Mouse (Mus musculus) mature B cell (primary cell): Measurements from ENCODE around the gene Slc22a23.

Experiments
- in situ Hi-C: fragments of 300-500 bp; cut with MboI; formaldehyde crosslinking; loops from 2 replicates; pipeline ENCODE4 v1.14.3; 2019

The Slc22a23 gene

GRCm38 (mm10) chr13:34133326-34134071 lies 211.5 kb downstream of the Slc22a23 start:
- in situ Hi-C loops, result no loop called here

GRCm38 (mm10) chr13:34132875-34133274 lies 212.1 kb downstream of the Slc22a23 start:
- in situ Hi-C loops, result no loop called here

- in situ Hi-C loops, result no loop called here
Observed at GRCm38 (mm10) chr13:34132299-34132698, 212.7 kb downstream of the Slc22a23 start.

GRCm38 (mm10) chr13:34131708-34132060 lies 213.3 kb downstream of the Slc22a23 start:
- in situ Hi-C loops, result no loop called here

GRCm38 (mm10) chr13:34131011-34131707 lies 213.8 kb downstream of the Slc22a23 start:
- in situ Hi-C loops, result no loop called here

GRCm38 (mm10) chr13:34130226-34130731 lies 214.7 kb downstream of the Slc22a23 start, which contains the start of gene Tubb2b:
Gene Tubb2b (minus strand): TSS chr13:34130466.
- in situ Hi-C loops, result no loop called here

- in situ Hi-C loops, result no loop called here
Observed at GRCm38 (mm10) chr13:34129485-34130225, 215.3 kb downstream of the Slc22a23 start.
